Mouse (Mus musculus) limb, embryonic 15.5 days (tissue): ENCODE results near the gene Olfr656. TPM values are rescaled to one million over a fixed set of nuclear protein-coding genes. Genes with fewer than 3 reads are reported as not detected.

Experiments
- polyA plus RNA-seq: library from polyadenylated mRNA; unstranded; fragments of >200 nt; fragmentation: Nextera tagmentation; extraction: Ambion mirVana; gene quantifications from 2 replicates; pipeline ENCODE4 v1.2.1, GENCODE M21; 2015

Gene Olfr656
- polyA plus RNA-seq, 1 experiment from 2014 or later, result not detected

Other genes with a start within 250 kb of the Olfr656 start
- gene Trim30b, start 244.1 kb upstream of the Olfr656 start, polyA plus RNA-seq, result 0.04 TPM in 1 of 2 replicates, not detected in the other
- 0.14 and 0.36 TPM in 2 replicates for gene Trim30c, start 213.1 kb upstream of the Olfr656 start, polyA plus RNA-seq
- gene Trim30a, start 148.8 kb upstream of the Olfr656 start, polyA plus RNA-seq, result 1.4 and 1.6 TPM in 2 replicates
- 0.60 and 0.74 TPM in 2 replicates for gene Trim30d, start 106.1 kb upstream of the Olfr656 start, polyA plus RNA-seq
- gene Olfr651, start 63.8 kb upstream of the Olfr656 start, polyA plus RNA-seq, result not detected in 2 replicates
- gene Olfr652, start 53.1 kb upstream of the Olfr656 start, polyA plus RNA-seq, result not detected in 2 replicates
- not detected in 2 replicates for gene Olfr653, start 36.6 kb upstream of the Olfr656 start, polyA plus RNA-seq
- not detected in 2 replicates for gene Olfr654, start 26.9 kb upstream of the Olfr656 start, polyA plus RNA-seq
- not detected in 2 replicates for gene Olfr655, start 12.2 kb upstream of the Olfr656 start, polyA plus RNA-seq
- gene Olfr657, start 10.8 kb downstream of the Olfr656 start, polyA plus RNA-seq, result not detected in 2 replicates
- gene Olfr658, start 33.4 kb downstream of the Olfr656 start, polyA plus RNA-seq, result not detected in 2 replicates
- gene Olfr659, start 52.8 kb downstream of the Olfr656 start, polyA plus RNA-seq, result not detected in 2 replicates
- not detected in 2 replicates for gene Olfr661, start 72.5 kb downstream of the Olfr656 start, polyA plus RNA-seq
- gene Usp17le, start 163.5 kb downstream of the Olfr656 start, polyA plus RNA-seq, result not detected in 2 replicates
- gene Usp17lb, start 228.6 kb downstream of the Olfr656 start, polyA plus RNA-seq, result not detected in 2 replicates
- gene Usp17la, start 243.1 kb downstream of the Olfr656 start, polyA plus RNA-seq, result not detected in 2 replicates